Mouse (Mus musculus): Measurements from ENCODE around the gene Gps1.
"Not testable (repeated sequence)": the region's sequence is repeated elsewhere in the genome, so short reads cannot be mapped to it uniquely, and the experiment has no call there.

Gene Gps1

DNA sequence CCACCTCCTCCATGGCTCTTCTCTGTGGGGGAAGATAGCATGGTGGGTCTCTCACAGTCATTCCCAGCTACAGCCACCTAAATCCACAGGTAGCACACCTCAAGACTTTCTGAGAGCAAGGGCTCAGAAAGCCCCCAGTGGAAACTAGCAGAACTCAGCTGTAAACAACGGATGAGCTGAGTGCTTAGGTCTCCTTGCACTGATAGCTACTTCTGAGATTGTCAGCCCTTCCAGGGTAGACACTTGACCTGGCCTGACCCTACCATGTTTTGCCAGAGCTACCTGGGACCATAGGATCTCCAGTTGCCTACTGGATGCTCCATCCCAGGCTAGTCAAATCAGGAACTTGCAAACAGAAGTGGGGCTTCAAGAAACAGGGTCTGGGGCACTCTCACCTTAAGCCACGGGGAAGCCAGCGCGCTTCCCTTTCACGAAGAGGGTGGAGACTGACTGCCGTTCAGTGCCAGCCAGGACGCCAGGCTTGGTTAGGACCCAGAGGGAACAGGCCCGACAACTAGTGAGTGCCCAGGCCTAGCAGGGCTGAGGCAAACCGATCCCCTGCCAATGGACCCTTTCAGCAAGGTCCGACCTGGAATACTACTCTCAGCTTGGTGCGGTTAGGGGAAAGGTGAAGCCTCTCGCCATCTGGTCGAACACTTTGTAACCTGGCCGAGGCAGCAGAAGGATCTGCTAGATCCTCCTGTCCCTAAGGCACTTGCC is 38.9 kb downstream of the Gps1 start:
- no peak for DNase-seq

- no peak for DNase-seq
Measured at GRCm38 (mm10) chr11:120823551-120823947, 39.5 kb downstream of the Gps1 start.

DNA sequence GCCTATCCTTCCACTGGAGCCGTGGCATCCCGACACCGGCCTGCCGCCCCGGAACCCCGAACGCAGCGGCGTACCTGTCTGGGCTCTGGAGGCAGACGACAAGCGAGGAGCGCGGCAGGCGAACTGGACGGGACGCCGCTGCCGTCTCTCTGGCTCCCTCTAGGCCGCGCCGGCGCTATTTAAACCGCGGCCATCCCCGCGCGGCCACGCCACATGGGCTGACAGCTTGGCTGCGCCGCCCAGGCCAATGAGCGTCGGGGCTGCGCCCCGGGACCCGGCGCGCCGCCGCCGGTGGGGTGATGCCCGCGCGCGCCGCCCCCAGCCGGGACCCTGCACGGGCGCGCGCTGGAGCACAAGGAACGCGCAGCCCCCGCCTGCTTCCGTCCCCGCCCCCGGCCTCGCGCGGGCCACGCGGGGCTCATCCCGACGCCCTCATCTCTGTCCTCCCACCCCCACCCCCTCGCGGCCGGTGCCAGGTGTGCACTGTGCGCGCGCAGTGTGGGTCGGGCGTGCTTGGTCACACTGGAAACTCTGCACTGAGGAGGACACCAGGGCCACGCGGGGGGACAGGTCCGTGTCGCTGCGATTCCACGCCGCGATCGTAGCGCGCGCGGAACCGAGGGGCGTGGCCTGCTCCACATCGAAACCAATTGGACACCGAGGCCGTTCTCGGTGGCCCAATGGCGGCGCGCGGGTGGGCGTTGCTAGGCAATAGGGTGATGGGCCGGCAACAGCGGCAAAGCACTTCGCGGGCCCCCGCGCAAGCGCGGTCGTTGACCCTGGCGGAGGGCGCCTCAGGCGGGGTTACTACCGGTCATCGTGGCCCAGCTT is 40.1 kb downstream of the Gps1 start, which contains the start of gene Fasn:
TSS of gene Fasn (minus strand) at position 592 of the 831 bp plus-strand sequence.
- peak; percentile 98 for DNase-seq

- DNase-seq: no peak
Measured at GRCm38 (mm10) chr11:120824787-120825288, 40.8 kb downstream of the Gps1 start.

DNA sequence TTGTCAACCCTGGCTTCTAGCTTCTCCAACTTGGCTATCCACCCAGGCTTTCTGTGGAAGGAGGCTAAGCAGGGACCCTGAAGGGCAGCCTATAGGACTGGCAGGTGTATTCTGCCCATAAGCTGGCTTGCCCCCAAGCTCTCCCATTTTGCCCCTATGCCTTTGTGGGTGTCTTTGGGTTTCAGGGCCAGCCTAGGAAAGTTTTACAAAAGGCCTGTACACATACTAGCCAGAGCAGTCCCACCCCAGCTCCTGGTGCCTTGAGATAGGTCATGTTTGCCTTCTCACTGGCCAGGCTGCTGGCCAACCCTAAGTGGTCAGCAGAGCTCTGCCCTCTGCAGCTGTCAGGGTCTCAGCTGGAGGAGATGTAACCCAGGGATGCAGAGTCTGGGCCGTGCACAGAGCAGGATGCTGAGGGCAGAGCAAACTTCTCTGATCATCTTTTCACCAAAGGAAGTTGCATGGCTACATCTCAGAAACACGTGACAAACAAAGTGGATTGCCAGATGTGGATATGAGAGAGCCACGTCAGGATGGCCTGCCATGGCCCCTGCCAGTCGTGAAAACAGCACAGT is 41.3 kb downstream of the Gps1 start:
- DNase-seq: peak; percentile 74

GRCm38 (mm10) chr11:120826016-120826953 is 42.2 kb downstream of the Gps1 start:
- DNase-seq: peak; percentile 53

GRCm38 (mm10) chr11:120828416-120828815 is 44.3 kb downstream of the Gps1 start:
- DNase-seq: peak; percentile 22

DNA sequence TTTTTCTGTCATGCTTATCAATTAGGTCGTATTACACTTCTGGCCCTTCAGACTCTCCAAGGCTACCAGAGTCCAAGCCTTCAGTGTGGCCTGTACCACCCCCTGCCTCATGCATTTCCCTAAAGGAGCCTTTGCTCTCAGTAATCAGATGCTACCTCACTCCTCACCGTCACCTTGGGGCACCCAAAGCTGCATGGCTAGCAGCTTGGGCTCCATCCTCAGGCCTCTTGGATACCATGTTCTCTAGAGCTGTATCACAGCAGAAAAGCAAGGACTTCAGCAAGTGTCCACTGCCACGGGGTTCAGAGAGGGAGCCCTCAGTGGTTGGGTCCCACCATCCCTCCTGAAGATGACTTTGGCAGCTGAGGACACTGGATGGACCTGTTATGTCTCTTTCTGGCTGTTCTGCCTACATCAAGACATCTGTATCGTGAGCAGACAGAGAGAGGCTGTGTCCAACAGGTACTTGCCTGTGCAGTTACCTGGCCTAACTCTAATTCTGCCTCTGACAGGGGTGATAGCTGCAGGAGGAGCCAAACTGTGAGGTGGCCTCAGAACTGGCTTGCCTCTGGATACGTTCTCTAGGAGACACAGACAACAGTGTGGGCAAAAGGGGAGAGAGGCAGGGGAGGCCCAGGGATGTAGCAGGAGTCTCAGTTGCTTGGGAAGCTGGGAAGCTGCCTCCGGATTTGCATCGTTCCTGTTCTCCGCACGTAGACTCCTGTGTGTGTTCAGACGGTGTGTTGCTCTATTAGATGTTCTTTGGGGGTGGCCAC is 45.9 kb downstream of the Gps1 start:
- DNase-seq: no peak

- DNase-seq: no peak
Measured at GRCm38 (mm10) chr11:120830686-120831085, 46.6 kb downstream of the Gps1 start.

DNA sequence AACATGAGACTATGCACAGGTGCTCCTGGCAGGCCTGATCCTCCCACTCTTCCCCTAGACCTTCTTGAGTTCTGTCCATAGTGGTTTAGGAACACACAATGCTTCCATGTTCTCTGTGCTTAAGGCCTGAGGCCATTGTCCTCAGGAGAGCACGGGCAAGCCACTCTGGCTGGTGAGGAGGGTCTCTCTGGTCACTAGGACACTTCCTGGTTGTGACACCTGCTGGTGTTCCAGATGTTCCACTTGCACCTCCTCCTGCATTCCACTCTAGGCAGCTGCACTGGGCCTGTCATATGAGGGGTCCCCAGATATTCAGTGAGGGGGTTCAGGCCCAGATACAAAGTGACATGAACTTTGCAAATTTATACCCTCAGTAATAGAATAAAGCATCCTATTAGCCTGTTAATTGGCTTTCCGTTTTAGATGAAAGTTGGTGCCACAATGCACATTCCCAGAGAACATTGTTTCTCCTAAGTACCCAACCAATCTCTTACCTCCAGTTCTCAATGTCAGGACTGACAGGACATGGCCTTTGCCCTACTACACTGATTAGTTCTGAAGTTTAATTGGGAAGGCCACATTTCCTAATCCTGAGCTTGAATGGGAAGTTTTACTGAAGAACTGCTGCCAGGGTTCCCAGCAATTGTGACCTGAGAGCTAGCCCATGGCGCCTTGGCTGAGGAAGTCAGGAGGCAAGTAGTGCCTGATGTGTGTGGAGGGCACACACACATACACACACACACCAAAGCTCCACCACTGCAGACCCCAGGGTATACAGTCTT is 47.8 kb downstream of the Gps1 start:
- no peak for DNase-seq

DNA sequence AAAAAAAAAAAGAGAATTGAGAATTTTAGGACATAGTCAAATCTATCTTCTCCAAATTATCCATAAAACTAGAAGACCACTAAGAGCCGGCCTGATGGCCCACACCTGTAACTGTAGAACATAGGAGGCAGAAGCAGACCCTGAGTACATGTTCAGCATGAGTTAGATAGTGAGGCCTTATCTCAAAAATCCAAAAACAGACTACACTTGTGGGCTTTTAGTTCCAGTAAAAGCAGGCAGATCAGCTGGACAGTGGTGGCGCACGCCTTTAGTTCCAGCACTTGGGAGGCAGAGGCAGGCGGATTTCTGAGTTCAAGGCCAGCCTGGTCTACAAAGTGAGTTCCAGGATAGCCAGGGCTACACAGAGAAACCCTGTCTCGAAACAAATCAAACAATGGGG is 48.9 kb downstream of the Gps1 start:
- not testable (repeated sequence) for DNase-seq

GRCm38 (mm10) chr11:120833555-120834280 is 49.6 kb downstream of the Gps1 start:
- no peak for DNase-seq
